Mouse (Mus musculus): ENCODE measurements around the gene Sit1.

The Sit1 gene

GRCm38 (mm10) chr4:43466872-43467271 is 16.7 kb downstream of the Sit1 start:
- DNase-seq (ENCODE audit: inconsistent ontology term) = no peak

GRCm38 (mm10) chr4:43465935-43466334 is 17.6 kb downstream of the Sit1 start:
- no peak for DNase-seq (ENCODE audit: inconsistent ontology term)

GRCm38 (mm10) chr4:43463102-43463501 is 20.4 kb downstream of the Sit1 start:
- no peak for DNase-seq (ENCODE audit: inconsistent ontology term)

- no peak for DNase-seq (ENCODE audit: inconsistent ontology term)
Measured at GRCm38 (mm10) chr4:43457124-43457523, 26.4 kb downstream of the Sit1 start.

GRCm38 (mm10) chr4:43456470-43456869 is 27.1 kb downstream of the Sit1 start:
- DNase-seq (ENCODE audit: inconsistent ontology term) = no peak

GRCm38 (mm10) chr4:43454041-43454836 is 29.3 kb downstream of the Sit1 start, which contains the start of gene Cd72:
TSS of gene Cd72 (minus strand) at chr4:43454628.
- no peak for DNase-seq (ENCODE audit: inconsistent ontology term)

GRCm38 (mm10) chr4:43453413-43453812 is 30.1 kb downstream of the Sit1 start:
- DNase-seq (ENCODE audit: inconsistent ontology term) = peak; percentile 59

- DNase-seq (ENCODE audit: inconsistent ontology term) = no peak
Measured at GRCm38 (mm10) chr4:43452315-43452714, 31.2 kb downstream of the Sit1 start.

GRCm38 (mm10) chr4:43448554-43448953 is 35.0 kb downstream of the Sit1 start:
- DNase-seq (ENCODE audit: inconsistent ontology term) = no peak

- no peak for DNase-seq (ENCODE audit: inconsistent ontology term)
Measured at GRCm38 (mm10) chr4:43447251-43447650, 36.3 kb downstream of the Sit1 start.

- no peak for DNase-seq (ENCODE audit: inconsistent ontology term)
Measured at GRCm38 (mm10) chr4:43443511-43443910, 40.0 kb downstream of the Sit1 start.

GRCm38 (mm10) chr4:43442456-43443361 is 40.8 kb downstream of the Sit1 start:
- peak; percentile 87 for DNase-seq (ENCODE audit: inconsistent ontology term)

- DNase-seq (ENCODE audit: inconsistent ontology term) = peak; percentile 99
Measured at GRCm38 (mm10) chr4:43442044-43442443, 41.5 kb downstream of the Sit1 start.

GRCm38 (mm10) chr4:43441639-43442038 is 41.9 kb downstream of the Sit1 start, which contains the start of gene Tesk1:
TSS of gene Tesk1 (plus strand) at chr4:43441939.
- DNase-seq (ENCODE audit: inconsistent ontology term) = no peak

- DNase-seq (ENCODE audit: inconsistent ontology term) = no peak
Measured at GRCm38 (mm10) chr4:43432832-43433231, 50.7 kb downstream of the Sit1 start.
